Mouse (Mus musculus) central nervous system, embryonic 11.5 days (tissue): Measurements from ENCODE around the gene Ndufa11. TPM values are rescaled to one million over a fixed set of nuclear protein-coding genes. Genes with fewer than 3 reads are reported as not detected.

Experiments
- polyA plus RNA-seq: library from polyadenylated mRNA; depleted of rRNA; stranded (reverse); fragments of >200 nt; gene quantifications from 2 replicates; pipeline ENCODE4 v1.2.3, GENCODE M21; 2012; rRNA removed

The Ndufa11 gene
- polyA plus RNA-seq, result 147 and 215 TPM in 2 replicates

GRCm38 (mm10) chr17:56717363-56718058 is at the start of gene Ndufa11, which contains the start of gene Vmac:
Gene Ndufa11 (plus strand): TSS chr17:56717767.
Gene Vmac (minus strand): TSS chr17:56718022.

GRCm38 (mm10) chr17:56672941-56673646 is 44.5 kb upstream of the Ndufa11 start, which contains the start of gene Ranbp3:
Gene Ranbp3 (plus strand): TSS chr17:56673294.

GRCm38 (mm10) chr17:56757416-56758123 is 40.0 kb downstream of the Ndufa11 start, which contains the start of gene Nrtn:
Gene Nrtn (minus strand): TSS chr17:56757530.

GRCm38 (mm10) chr17:56764474-56765354 is 47.1 kb downstream of the Ndufa11 start, which contains the start of gene Dus3l:
Gene Dus3l (plus strand): TSS chr17:56764757.

GRCm38 (mm10) chr17:56769950-56770349 is 52.4 kb downstream of the Ndufa11 start, which contains the start of gene Prr22:
Gene Prr22 (plus strand): TSS chr17:56770250.

Other genes with a start within 250 kb of the Ndufa11 start
- 558 and 686 TPM in 2 replicates for gene Ptprs, start 241.3 kb upstream of the Ndufa11 start, polyA plus RNA-seq
- gene Znrf4, start 205.3 kb upstream of the Ndufa11 start, polyA plus RNA-seq, result not detected in 2 replicates
- gene Gm20219, start 163.4 kb upstream of the Ndufa11 start, polyA plus RNA-seq, result 1.8 and 2.0 TPM in 2 replicates
- 148 and 517 TPM in 2 replicates for gene Safb2, start 133.2 kb upstream of the Ndufa11 start, polyA plus RNA-seq
- 177 and 374 TPM in 2 replicates for gene Safb, start 132.9 kb upstream of the Ndufa11 start, polyA plus RNA-seq
- 82.8 and 133 TPM in 2 replicates for gene 2410015M20Rik, start 108.0 kb upstream of the Ndufa11 start, polyA plus RNA-seq
- gene Rpl36, start 104.4 kb upstream of the Ndufa11 start, polyA plus RNA-seq, result 2,072 and 2,507 TPM in 2 replicates
- 75.5 and 88.4 TPM in 2 replicates for gene Lonp1, start 90.9 kb upstream of the Ndufa11 start, polyA plus RNA-seq
- 0.98 and 1.3 TPM in 2 replicates for gene Catsperd, start 89.6 kb upstream of the Ndufa11 start, polyA plus RNA-seq
- 132 and 154 TPM in 2 replicates for gene Ranbp3, start 44.5 kb upstream of the Ndufa11 start, polyA plus RNA-seq
- gene Vmac, start 255 bp downstream of the Ndufa11 start, polyA plus RNA-seq, result 11.3 and 14.1 TPM in 2 replicates
- 6.7 and 11.9 TPM in 2 replicates for gene Nrtn, start 39.8 kb downstream of the Ndufa11 start, polyA plus RNA-seq
- gene Dus3l, start 47.0 kb downstream of the Ndufa11 start, polyA plus RNA-seq, result 71.6 and 85.6 TPM in 2 replicates
- gene Prr22, start 52.5 kb downstream of the Ndufa11 start, polyA plus RNA-seq, result 3.1 and 3.6 TPM in 2 replicates
- gene Rfx2, start 113.2 kb downstream of the Ndufa11 start, polyA plus RNA-seq, result 7.5 and 8.4 TPM in 2 replicates
- gene Acsbg2, start 156.7 kb downstream of the Ndufa11 start, polyA plus RNA-seq, result not detected in 2 replicates
- 0.04 TPM in 1 of 2 replicates, not detected in the other for gene 1700061G19Rik, start 157.7 kb downstream of the Ndufa11 start, polyA plus RNA-seq
- gene Mllt1, start 217.6 kb downstream of the Ndufa11 start, polyA plus RNA-seq, result 95.9 and 103 TPM in 2 replicates